Mouse (Mus musculus) natural killer cell, adult 2 months (primary cell): ENCODE results near the gene Zfp866.
A peak's percentile ranks its signal among the peaks of the same experiment; 100 is the strongest.

ENCODE experiments used
- DNase-seq, 2 experiments: peaks; one replicate each; pipeline ENCODE4 v3.0.0; 2022; ENCODE audit warnings: low spot score in 2 of 2

Zfp866 gene

DNA sequence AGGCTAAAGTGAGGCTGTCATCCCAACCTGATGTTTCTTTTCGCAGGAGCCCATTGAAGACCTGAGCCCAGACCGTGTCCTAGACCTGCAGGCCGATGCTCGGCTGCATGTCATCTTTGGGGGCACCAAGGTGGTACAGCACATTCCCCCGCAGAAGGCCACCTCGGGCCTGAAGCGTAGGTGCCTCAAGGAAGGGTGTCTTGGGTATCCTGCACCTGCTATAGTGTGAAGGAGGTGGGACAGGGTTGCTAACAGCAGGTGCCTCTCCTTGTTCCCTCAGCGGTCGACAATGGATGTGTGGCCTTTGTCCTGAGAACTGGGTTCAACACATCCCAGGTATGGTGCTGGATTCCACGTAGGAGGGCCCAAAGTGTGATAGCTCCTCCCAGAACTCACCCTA lies 6.7 kb upstream of the Zfp866 start:
- DNase-seq, result no peak

DNA sequence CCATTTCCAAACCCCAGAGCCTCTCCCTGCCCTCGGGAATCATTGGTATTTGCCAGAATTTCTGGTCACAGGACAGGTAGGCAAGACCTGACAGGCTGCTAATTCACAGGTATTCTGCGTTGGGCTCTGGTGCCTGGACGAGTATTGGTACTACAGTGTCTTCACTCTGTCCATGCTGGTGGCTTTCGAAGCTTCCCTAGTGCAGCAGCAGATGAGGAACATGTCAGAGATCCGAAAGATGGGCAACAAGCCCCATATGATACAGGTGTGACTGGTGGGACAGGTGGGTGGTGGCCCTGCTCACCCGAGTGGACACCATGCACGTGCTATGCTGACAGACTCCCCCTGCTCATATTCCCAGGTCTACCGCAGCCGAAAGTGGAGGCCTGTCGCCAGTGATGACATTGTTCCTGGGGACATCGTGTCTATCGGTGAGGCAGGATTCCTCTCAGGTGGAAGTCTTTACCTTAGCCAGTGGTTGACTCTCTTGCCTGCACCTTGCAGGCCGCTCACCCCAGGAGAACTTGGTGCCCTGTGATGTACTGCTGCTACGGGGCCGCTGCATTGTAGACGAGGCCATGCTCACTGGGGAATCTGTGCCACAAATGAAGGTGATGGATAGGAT lies 5.9 kb upstream of the Zfp866 start:
- DNase-seq, result no peak

DNA sequence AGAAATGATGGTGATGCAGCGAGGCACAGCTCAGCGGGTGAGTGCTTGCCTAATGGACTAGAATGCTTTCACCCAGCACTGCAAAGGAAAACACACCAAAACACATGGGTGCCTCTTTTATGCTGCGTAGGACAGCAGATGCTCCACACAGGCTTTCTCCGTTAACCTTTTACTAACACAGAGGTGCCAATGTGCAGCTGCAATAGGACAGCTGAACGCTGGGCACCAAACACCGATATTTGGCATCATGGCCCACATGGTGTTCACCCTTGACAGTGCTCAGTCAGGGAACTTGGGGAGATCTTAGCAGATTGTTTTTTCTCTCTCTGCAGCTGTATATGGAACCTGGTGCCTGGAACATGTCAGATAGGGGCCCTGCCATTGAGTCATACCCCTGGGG lies 3.9 kb upstream of the Zfp866 start:
- DNase-seq, result no peak

DNA sequence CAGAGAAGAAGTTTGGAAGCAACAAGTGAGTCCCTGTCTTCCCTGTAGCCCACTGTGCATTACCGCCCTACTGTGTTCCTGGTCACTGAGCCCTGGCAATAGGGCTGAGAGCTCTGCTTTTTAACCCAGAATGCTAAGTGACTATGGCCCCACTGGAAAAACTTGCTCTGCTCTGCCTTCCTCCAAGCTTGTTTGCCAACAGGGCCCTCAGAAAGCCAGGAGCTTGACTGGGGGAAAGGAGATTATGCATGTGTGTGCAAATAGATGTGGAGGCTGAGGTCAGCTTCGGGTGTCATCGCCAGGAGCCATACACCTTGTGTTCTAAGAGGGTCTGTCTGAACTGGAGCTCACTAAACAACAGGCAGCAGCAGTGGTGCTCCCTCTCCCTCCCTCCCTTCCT lies 3.1 kb upstream of the Zfp866 start:
- DNase-seq, result no peak

DNA sequence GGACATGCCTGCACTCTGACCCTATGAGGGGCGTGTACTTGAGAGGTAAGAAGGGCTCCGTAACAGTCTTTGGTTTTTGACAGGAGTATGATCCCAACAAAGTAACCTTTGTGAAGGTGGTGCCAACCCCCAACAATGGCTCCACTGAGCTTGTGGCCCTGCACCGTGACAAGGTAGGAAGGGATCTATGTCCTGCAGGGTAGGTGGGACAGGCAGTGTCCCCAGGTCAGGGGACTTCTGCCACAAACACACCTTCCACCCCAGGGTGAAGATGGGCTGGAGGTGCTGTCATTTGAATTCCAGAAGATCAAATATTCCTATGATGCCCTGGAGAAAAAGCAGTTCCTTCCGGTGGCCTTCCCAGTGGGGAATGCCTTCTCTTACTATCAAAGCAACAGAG lies 2.7 kb upstream of the Zfp866 start:
- DNase-seq, result no peak

DNA sequence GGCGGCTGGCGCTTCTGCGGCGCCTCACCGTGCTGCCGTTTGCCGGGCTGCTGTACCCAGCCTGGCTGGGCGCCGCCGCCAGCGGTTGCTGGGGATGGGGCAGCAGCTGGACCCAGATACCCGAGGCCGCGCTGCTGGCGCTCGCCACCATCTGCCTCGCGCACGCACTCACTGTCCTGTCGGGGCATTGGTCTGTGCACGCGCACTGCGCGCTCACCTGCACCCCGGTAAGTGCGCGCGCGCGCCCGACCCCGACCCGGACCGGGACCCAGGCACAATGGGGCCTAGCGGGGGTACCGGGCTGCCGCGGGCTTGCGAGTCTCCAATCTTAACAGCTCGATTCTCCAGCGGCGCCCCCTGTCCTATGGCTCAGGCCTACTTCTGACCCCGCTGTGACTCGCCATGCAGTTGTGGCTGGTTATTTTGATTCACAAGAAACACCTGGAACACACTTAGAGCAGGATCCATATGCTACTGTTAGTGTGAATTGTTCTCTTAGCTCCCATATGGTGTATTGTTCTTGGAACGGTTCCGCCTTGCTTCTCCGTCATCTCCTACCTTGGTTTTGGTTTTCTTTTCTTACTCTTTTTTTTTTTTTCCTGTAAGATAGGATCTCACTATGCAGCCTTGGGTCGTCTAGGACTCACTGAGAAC lies 564 bp upstream of the Zfp866 start:
- DNase-seq, result no peak

DNA sequence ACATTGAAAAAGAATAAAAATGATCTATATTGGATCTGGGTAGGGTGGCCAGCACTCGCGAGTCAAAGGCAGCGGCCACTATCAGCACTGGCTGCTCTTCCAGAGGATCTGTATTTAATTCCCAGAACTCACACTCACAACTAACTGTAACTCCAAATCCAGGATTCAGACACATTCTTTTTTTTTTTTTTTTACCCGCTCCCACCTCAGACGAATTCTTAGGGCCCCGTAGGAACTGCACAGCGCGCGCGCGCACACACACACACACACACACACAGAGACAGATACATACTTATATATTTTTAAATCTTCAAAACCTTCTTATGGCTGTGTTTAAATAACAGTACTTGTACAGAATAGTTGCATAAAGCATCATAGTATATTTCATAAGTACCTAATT lies 614 bp downstream of the Zfp866 start:
- DNase-seq, result no peak

DNA sequence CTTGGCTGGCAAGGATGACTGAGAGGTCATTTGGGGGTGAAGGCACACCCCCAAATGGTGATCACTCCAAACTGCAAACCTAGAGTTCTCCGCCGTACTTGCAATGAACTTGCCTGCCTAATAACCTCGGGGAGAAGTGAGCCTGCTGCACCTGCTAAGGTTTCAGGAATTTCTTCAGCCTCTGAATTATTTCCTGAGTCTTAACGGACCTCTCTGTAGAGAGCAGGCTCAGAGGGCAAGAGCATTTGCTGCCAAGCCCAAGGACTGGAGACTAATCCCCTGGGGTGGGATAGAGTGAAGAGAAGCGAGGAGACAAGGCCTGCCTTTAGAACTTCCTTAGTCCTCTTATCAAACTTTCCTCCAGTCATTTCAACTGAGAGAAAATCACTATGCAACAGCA lies 1.2 kb downstream of the Zfp866 start:
- no peak for DNase-seq

DNA sequence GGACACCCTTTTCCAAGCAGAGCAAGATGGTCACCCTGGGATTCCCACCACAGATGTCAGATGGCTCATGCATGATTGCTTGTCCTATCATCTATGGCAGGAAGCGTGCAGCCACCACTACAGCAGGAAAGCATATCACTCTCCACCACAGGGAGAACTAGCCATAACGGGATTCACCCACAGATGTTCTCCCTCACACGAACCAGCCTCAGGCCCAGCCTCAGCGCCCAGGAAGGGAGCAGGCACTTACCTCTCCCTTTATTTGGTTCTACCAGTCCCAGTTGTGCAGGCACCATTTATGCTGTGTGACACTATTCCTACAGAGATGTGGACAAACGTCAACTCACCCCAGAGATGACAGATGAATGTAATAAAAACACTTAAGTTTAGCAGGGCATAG lies 1.9 kb downstream of the Zfp866 start:
- no peak for DNase-seq

DNA sequence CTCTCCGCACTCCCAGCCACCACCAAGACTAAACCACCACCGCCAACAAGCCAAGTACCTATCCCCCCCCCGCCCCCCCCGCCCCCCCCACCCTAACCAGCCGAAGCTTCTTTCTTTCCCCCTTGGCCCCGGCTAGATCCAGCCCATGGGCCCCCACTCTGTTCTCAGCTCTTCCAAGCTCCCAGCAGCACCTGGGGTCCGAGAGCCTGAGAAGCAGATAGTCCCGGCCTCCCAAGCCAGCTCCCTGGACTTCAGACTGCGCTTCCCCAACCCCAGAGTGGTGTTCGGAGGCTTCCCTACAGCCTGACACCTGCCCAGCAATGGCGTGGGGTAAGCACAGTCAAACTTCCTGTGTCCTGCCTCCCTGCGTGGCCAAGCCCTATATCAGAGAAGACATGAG lies 13.9 kb downstream of the Zfp866 start:
- DNase-seq, result no peak

DNA sequence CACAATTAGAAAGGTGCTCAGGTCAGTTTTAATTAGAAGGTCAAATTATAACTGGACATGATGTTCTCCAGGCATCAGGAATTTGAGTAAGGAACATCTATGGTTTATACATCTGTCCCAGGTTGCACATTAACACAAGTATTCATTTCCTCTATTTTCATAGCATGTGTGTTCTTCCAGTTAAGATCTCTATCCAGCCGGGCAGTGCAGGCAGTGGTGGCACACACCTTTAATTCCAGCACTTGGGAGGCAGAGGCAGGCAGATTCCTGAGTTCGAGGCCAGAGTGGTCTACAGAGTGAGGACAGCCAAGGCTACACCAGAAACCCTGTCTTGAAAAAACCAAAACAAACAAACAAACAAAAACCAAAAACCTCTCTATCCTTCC lies 15.8 kb downstream of the Zfp866 start:
- no peak for DNase-seq

DNA sequence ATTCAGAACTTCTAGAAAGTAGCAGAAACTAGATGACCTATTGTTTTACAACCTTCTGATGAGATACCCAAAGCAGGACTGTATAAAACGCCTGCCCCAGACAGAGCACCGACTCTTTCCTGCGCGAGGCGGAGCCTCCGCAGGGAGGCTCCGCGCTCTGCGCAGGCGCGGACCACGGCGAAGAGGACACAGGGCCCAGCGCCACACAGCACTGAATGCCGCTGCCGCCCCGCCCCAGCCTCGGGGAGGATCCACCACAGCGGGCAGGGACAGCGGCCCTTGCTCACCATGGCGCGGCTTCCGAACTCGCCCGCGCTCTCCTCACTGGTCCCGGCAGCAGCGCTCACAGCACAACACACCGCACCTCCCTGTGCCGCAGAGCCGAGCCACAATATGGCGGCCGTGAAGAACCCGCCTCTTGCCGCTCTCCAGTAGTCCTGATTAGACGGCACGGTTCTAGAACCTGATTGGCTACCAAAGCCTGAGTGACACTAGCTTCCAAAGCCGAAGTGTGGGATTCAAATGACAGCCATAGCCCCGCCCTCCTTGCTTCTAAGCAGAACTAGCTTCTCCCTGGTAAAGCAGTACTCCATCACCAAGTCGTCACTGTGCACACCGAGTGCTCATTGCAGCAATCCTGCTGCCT lies 16.4 kb downstream of the Zfp866 start, which contains the start of gene Gm20422:
Gene Gm20422, minus strand, starts transcription at position 384 of the 646 bp plus-strand sequence.
- DNase-seq, result peak; percentile 85 to 90

DNA sequence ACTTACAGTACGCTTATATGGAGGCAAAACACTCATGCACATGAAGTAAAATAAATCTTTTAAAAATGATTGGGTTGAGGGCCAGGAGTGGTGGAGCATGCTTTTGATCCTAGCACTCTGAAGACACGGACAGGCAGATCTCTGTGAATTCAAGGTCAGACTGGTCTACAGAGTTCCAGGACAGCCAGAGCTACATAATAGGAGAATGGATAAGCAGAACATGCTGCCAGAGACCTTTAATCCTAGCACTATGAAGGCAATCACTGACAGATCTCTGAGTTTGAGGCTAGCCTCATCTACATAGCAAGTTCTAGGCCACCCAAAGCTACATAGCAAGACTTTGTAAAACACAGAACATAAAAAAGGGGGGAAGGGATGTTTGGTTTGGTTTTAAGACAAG lies 18.9 kb downstream of the Zfp866 start:
- no peak for DNase-seq

DNA sequence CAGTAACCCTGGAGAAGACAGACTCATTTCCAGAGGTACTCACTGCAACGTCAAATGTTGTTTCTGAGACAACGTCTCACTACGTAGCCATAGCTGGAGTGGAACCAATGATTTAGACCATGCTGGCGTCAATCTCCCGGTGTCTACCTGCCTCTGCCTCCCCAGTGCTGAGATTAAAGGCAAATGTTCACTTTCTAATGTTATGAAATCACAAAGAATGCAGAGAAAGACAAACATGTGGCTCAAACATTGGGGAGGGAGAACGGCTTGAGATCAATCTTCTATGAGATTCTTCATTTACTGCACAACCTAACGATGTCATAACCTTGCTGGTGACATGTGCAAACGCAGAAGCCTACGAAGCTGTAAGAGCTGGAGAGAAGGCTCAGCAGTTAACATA lies 19.8 kb downstream of the Zfp866 start:
- DNase-seq, result no peak

DNA sequence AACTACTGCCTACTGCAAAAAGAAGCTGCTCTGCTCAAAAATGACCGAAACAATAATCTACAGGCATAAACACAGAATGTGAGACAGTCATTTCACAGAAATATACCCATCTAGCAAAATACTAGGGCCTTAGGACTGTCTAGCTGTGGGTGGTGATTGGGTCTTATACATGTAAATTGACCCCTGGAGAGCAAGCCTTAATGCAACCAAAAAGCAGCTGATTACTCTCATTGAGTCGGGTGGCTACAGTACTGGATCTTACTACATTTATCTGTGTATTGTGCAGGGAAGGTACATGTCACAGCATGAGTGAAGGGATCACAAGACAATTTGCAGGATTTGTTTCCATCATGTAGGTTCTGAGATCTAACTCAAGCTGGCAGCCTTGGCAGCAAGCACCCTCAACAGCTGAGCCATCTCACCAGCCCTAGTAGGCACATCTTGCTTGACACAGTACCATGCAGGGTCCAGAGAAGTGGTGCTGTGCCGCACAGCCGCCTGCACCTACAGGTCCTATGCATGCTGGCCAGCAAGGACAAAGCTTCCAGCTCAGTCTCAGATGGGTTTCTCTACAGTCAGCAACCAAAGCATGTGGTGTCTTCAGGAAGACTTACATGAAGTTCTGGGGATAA lies 29.0 kb downstream of the Zfp866 start:
- DNase-seq, result no peak

DNA sequence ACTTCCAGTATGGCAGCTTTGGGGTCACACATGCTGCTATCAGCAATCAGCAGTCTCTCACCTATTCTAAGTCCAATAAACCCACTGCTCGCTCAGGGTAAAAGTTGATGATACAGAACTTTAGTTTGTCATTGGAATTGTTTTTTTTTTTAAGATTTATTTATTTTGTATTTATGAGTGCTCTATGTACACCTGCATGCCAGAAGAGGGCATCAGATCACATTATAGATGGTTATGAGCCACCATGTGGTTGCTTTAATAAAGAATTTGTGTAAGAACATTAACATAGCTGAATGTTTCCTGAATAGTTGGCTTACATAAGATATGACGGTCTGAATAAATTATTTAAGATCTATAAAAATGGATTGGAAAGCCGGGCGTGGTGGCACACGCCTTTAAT lies 32.7 kb downstream of the Zfp866 start:
- no peak for DNase-seq

DNA sequence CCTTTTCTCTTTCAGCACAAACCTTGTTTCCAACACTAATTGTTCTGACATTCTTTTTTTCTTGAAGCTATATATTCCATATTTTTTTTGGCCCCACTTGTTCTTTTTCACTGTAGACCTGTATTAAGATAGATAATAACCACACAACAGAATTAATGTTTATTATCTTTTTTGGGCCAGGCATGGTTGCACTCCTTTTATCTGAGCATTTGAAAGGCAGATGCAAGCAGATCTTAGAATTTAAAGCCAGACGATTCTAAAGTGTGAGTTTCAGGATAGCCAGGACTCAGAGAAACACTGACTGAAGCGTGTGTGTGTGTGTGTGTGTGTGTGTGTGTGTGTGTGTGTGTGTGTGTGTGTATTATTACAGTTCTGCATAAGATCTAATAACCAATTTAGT lies 38.5 kb downstream of the Zfp866 start:
- no peak for DNase-seq

DNA sequence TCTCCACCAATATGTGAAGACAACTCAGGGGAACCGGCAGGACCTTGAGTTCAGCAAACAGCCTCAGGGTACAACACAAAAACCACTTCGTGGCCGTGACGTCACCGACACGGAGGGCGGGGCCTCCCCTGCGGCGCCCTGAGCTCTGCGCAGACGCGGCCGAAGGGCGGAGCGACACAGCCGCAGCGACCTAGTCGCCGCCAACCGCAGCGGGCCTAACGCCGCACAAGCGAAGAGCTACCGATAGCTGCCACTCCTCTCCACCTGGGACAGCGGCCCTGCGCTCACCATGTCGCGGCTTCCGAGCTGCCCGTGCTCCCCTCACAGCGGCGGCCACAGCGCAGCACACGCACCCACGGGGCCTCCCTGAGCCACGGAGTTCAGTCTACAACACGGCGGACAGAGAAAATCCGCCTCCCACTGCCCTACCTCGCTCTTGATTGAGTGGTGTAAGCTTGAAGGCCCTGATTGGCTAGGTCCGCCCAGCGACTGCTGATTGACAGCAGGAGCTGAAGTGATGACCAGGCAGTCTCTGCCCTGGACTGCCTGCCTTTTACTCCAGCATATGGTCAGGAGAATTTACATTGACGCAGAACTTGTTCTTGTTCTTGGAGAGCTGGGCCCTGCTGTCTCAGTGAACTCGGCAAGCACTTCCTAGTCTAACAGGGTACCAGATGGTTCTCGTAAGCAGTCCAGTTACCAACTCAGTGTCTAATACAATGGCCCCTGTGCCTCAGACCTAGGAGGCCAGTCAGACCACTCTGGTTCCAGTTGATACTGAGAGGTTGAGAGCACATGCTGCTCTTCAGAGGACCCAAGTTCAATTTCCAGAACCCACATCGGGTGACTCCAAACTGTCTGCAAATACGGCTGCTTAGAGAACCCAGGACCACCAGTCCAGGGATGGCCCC lies 41.2 kb downstream of the Zfp866 start, which contains the start of gene Zfp963:
Gene Zfp963, minus strand, starts transcription at position 427 of the 911 bp plus-strand sequence.
- peak; percentile 97 to 98 for DNase-seq

DNA sequence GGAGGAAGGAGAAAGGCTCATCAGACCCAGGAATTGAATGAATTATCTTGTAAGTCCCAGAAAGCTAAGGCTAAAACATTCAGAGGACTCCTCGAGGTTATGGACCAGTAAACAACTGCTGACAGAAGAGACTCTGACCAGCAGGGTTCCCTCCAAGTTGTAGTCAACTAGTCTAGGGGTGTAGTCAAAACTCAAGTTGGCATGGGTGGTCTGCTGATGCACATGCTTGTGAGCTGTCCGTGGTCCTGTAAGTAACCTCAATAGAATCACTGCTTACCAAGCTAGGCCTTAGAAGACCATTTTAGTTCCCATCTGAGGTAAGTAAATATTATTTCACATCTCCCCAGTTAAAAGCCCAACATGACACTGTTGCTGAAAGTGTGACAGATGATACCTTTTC lies 49.7 kb downstream of the Zfp866 start:
- no peak for DNase-seq

DNA sequence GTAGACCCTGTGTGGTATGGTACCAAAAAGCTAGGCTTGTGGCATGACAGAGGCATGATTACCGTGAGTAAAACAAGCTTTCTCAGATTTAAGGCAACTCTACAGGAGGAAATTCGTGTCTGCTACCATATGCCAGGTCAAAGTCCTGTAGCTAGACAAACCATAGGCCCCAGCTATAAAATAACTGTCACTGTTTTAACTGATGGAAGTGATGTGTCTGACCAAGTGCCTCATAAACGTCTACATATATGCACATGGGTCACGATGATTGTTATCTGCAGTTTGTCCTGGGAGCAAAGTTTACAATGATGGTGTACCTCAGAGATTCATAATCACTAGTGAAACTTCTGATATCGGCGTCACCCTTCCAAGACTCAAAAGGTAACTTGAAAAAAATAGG lies 50.2 kb downstream of the Zfp866 start:
- no peak for DNase-seq

DNA sequence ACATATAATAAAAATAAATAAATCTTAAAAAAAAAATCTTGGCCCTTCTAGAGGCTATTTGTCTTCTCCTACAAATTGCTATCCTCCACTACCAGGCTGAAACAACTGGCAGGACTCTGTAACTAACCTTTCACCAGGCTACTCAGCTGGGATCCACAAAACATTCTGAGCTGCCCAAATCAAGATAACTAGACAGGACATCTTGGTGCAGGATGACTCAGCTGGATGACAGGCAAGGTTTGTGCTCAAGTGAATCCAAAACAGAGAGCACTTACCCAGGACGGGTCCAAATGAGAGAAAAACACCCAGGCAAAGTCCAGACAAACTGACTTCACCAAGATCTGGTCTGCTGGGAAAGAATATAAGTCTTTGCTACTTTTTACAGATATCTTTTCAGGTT lies 55.5 kb downstream of the Zfp866 start:
- DNase-seq, result no peak

DNA sequence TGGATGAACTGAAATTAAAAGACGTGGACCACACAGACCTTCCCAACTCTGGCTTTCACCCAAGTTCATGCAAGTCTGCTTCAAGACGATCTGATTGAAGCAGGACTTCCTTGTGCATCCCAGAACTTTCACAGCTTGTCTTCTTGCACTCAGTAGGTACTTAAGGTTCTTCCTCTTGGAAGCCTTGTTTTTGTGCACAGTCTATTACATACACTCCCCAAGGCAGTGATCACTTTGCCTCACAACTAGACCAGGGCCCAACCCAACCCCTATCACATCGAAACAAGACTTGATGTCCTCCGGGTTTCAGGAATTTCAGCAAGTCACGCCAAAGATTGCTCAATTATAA lies 73.8 kb downstream of the Zfp866 start:
- DNase-seq, result no peak
